Mouse (Mus musculus): Measurements from ENCODE around the gene Kif21a. TPM values are rescaled to one million over a fixed set of nuclear protein-coding genes. Genes with fewer than 3 reads are reported as not detected.

The Kif21a gene
- polyA plus RNA-seq, 1 experiment from 2014 or later = 56.3 TPM

- Histone ChIP-seq H3K27ac (ENCODE audit: low read depth, low read length) (no peak overlapping the region), H3K36me3 (ENCODE audit: control insufficient read depth, insufficient read depth, low read length) (no peaks in the 10 kb centered on the region), H3K9me3 (ENCODE audit: control insufficient read depth, low read length) (no peaks in the 10 kb centered on the region), H3K9ac (ENCODE audit: low read depth, low read length) (no peak overlapping the region), H3K4me1 (replicated peaks; ENCODE audit: control insufficient read depth, insufficient read depth, low read length) (no peaks in the 10 kb centered on the region), H3K4me2 (replicated peaks; ENCODE audit: low read depth, low read length) (no peak overlapping the region), H3K27me3 (ENCODE audit: control insufficient read depth, insufficient read depth, low read length) (no peaks in the 10 kb centered on the region), H3K4me3 (ENCODE audit: low read depth, low read length) (no peak overlapping the region)
- WGBS = 59% methylated on average over 4 of the region's 4 CpGs
- no peak for ATAC-seq (ENCODE audit: low FRiP score)
- no peak for DNase-seq (ENCODE audit: low spot score)
Observed at GRCm38 (mm10) chr15:91010218-91010617, 39.5 kb downstream of the Kif21a start.

GRCm38 (mm10) chr15:91007123-91007830, 42.5 kb downstream of the Kif21a start:
- DNase-seq (ENCODE audit: low spot score) (no peak), ATAC-seq (ENCODE audit: low FRiP score) (no peak)
- Histone ChIP-seq H3K9me3 (ENCODE audit: control insufficient read depth, low read length) (no peaks in the 10 kb centered on the region), H3K4me3 (ENCODE audit: low read depth, low read length) (no peak overlapping the region), H3K9ac (ENCODE audit: low read depth, low read length) (no peak overlapping the region), H3K27me3 (ENCODE audit: control insufficient read depth, insufficient read depth, low read length) (no peaks in the 10 kb centered on the region), H3K36me3 (ENCODE audit: control insufficient read depth, insufficient read depth, low read length) (no peaks in the 10 kb centered on the region), H3K4me2 (replicated peaks; ENCODE audit: low read depth, low read length) (no peak overlapping the region), H3K4me1 (replicated peaks; ENCODE audit: control insufficient read depth, insufficient read depth, low read length) (no peaks in the 10 kb centered on the region), H3K27ac (ENCODE audit: low read depth, low read length) (no peak overlapping the region)
- 91% methylated on average over 13 of the region's 13 CpGs for WGBS

- H3K4me3 ChIP-seq (ENCODE audit: low read depth, low read length) = no peak overlapping the region
- DNase-seq (ENCODE audit: low spot score) (no peak), ATAC-seq (ENCODE audit: low FRiP score) (no peak)
- no peaks in the 10 kb centered on the region for H3K36me3 ChIP-seq (ENCODE audit: control insufficient read depth, insufficient read depth, low read length)
- H3K9ac ChIP-seq (ENCODE audit: low read depth, low read length) = no peak overlapping the region
- peaks cover 3% of the 10 kb centered on the region; the same call in 1 of the 2 replicates for H3K4me1 ChIP-seq (replicated peaks; ENCODE audit: control insufficient read depth, insufficient read depth, low read length)
- no peaks in the 10 kb centered on the region for H3K9me3 ChIP-seq (ENCODE audit: control insufficient read depth, low read length)
- no peaks in the 10 kb centered on the region for H3K27me3 ChIP-seq (ENCODE audit: control insufficient read depth, insufficient read depth, low read length)
- no peak overlapping the region for H3K4me2 ChIP-seq (replicated peaks; ENCODE audit: low read depth, low read length)
- no peak overlapping the region for H3K27ac ChIP-seq (ENCODE audit: low read depth, low read length)
- whole genome bisulfite sequencing = 93% methylated on average over 7 of the region's 7 CpGs
Observed at GRCm38 (mm10) chr15:91004726-91005125, 45.0 kb downstream of the Kif21a start.

GRCm38 (mm10) chr15:91001037-91001616, 48.6 kb downstream of the Kif21a start:
- Histone ChIP-seq H3K4me1 (replicated peaks; ENCODE audit: control insufficient read depth, insufficient read depth, low read length) (peaks cover 5% of the 10 kb centered on the region), H3K27me3 (ENCODE audit: control insufficient read depth, insufficient read depth, low read length) (no peaks in the 10 kb centered on the region), H3K4me3 (ENCODE audit: low read depth, low read length) (no peak overlapping the region), H3K4me2 (replicated peaks; ENCODE audit: low read depth, low read length) (no peak overlapping the region), H3K9ac (ENCODE audit: low read depth, low read length) (no peak overlapping the region), H3K36me3 (ENCODE audit: control insufficient read depth, insufficient read depth, low read length) (no peaks in the 10 kb centered on the region), H3K9me3 (ENCODE audit: control insufficient read depth, low read length) (no peaks in the 10 kb centered on the region), H3K27ac (ENCODE audit: low read depth, low read length) (peak overlapping the region; percentile 63; the same call in 1 of the 2 replicates)
- 52% methylated on average over 10 of the region's 10 CpGs for WGBS
- ATAC-seq (ENCODE audit: low FRiP score) (peak; percentile 53; the same call in 1 of the 2 replicates), DNase-seq (ENCODE audit: low spot score) (peak; percentile 35)

- no peak overlapping the region for H3K4me3 ChIP-seq (ENCODE audit: low read depth, low read length)
- H3K36me3 ChIP-seq (ENCODE audit: control insufficient read depth, insufficient read depth, low read length) = no peaks in the 10 kb centered on the region
- peak; percentile 40 for DNase-seq (ENCODE audit: low spot score)
- H3K27me3 ChIP-seq (ENCODE audit: control insufficient read depth, insufficient read depth, low read length) = no peaks in the 10 kb centered on the region
- H3K9me3 ChIP-seq (ENCODE audit: control insufficient read depth, low read length) = no peaks in the 10 kb centered on the region
- peak overlapping the region; percentile 63; the same call in 1 of the 2 replicates for H3K27ac ChIP-seq (ENCODE audit: low read depth, low read length)
- peak; percentile 38 for ATAC-seq (ENCODE audit: low FRiP score)
- H3K9ac ChIP-seq (ENCODE audit: low read depth, low read length) = no peak overlapping the region
- H3K4me2 ChIP-seq (replicated peaks; ENCODE audit: low read depth, low read length) = no peak overlapping the region
- H3K4me1 ChIP-seq (replicated peaks; ENCODE audit: control insufficient read depth, insufficient read depth, low read length) = peaks cover 5% of the 10 kb centered on the region
- 57% methylated on average over 21 of the region's 21 CpGs for WGBS
Observed at GRCm38 (mm10) chr15:91000280-91001036, 49.3 kb downstream of the Kif21a start.

- H3K36me3 ChIP-seq (ENCODE audit: control insufficient read depth, insufficient read depth, low read length) = peaks cover 5% of the 10 kb centered on the region; the same call in 1 of the 2 replicates
- H3K4me2 ChIP-seq (replicated peaks; ENCODE audit: low read depth, low read length) = no peak overlapping the region
- H3K27ac ChIP-seq (ENCODE audit: low read depth, low read length) = no peak overlapping the region
- DNase-seq (ENCODE audit: low spot score) (no peak), ATAC-seq (ENCODE audit: low FRiP score) (no peak)
- H3K27me3 ChIP-seq (ENCODE audit: control insufficient read depth, insufficient read depth, low read length) = no peaks in the 10 kb centered on the region
- no peaks in the 10 kb centered on the region for H3K4me1 ChIP-seq (replicated peaks; ENCODE audit: control insufficient read depth, insufficient read depth, low read length)
- no peak overlapping the region for H3K4me3 ChIP-seq (ENCODE audit: low read depth, low read length)
- H3K9me3 ChIP-seq (ENCODE audit: control insufficient read depth, low read length) = no peaks in the 10 kb centered on the region
- no peak overlapping the region for H3K9ac ChIP-seq (ENCODE audit: low read depth, low read length)
- WGBS = 71% methylated on average over 2 of the region's 2 CpGs
Observed at GRCm38 (mm10) chr15:90992871-90993270, 56.9 kb downstream of the Kif21a start.

- Histone ChIP-seq H3K27ac (ENCODE audit: low read depth, low read length) (no peak overlapping the region), H3K27me3 (ENCODE audit: control insufficient read depth, insufficient read depth, low read length) (no peaks in the 10 kb centered on the region), H3K9ac (ENCODE audit: low read depth, low read length) (no peak overlapping the region), H3K4me1 (replicated peaks; ENCODE audit: control insufficient read depth, insufficient read depth, low read length) (no peaks in the 10 kb centered on the region), H3K36me3 (ENCODE audit: control insufficient read depth, insufficient read depth, low read length) (peaks cover 5% of the 10 kb centered on the region; the same call in 1 of the 2 replicates), H3K4me2 (replicated peaks; ENCODE audit: low read depth, low read length) (no peak overlapping the region), H3K4me3 (ENCODE audit: low read depth, low read length) (no peak overlapping the region), H3K9me3 (ENCODE audit: control insufficient read depth, low read length) (no peaks in the 10 kb centered on the region)
- WGBS = 93% methylated on average over 14 of the region's 14 CpGs
- no peak for ATAC-seq (ENCODE audit: low FRiP score)
- DNase-seq (ENCODE audit: low spot score) = no peak
Observed at GRCm38 (mm10) chr15:90992388-90992787, 57.4 kb downstream of the Kif21a start.

- H3K27ac ChIP-seq (ENCODE audit: low read depth, low read length) = no peak overlapping the region
- peaks cover 5% of the 10 kb centered on the region; the same call in 1 of the 2 replicates for H3K36me3 ChIP-seq (ENCODE audit: control insufficient read depth, insufficient read depth, low read length)
- H3K9ac ChIP-seq (ENCODE audit: low read depth, low read length) = no peak overlapping the region
- no peak overlapping the region for H3K4me2 ChIP-seq (replicated peaks; ENCODE audit: low read depth, low read length)
- DNase-seq (ENCODE audit: low spot score) (no peak), ATAC-seq (ENCODE audit: low FRiP score) (no peak)
- no peaks in the 10 kb centered on the region for H3K9me3 ChIP-seq (ENCODE audit: control insufficient read depth, low read length)
- no peaks in the 10 kb centered on the region for H3K4me1 ChIP-seq (replicated peaks; ENCODE audit: control insufficient read depth, insufficient read depth, low read length)
- no peaks in the 10 kb centered on the region for H3K27me3 ChIP-seq (ENCODE audit: control insufficient read depth, insufficient read depth, low read length)
- H3K4me3 ChIP-seq (ENCODE audit: low read depth, low read length) = no peak overlapping the region
- 79% methylated on average over 4 of the region's 4 CpGs for WGBS
Observed at GRCm38 (mm10) chr15:90991843-90992242, 57.9 kb downstream of the Kif21a start.
